Mouse (Mus musculus): Measurements from ENCODE around the gene Wdfy1.

DNA sequence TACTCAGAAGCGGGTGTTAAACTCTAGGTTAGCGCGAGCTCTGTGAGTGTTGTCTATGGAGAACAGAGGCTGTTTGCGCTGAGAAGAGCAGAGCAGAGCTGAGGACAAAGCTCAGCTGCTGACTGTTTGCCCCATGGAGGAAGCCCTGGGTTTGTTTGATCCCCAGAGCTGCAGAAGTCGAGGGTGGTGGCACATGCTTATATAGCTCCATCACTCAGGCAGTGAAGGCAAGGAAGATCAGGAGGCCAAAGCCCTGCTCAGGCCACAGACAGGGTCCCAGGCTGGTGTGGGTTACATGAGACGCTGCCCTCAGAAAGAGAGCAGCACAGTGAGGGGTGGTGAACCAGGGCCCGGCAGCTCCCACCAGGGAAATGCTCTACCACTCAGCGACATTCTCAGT, 65.7 kb downstream of the Wdfy1 start:
- TF ChIP-seq CTCF (IDR thresholded peaks at IDR 0.05; ENCODE audit: insufficient read depth, low read depth, low read length) (no peak), POLR2A (IDR thresholded peaks at IDR 0.05; ENCODE audit: insufficient read depth, low read depth, low read length) (no peak)
